Mouse (Mus musculus) liver, postnatal 0 days (tissue): ENCODE measurements around the gene R3hdm2.

Experiments
- CTCF ChIP-seq: sonication (generic); IDR thresholded peaks from 2 replicates; pipeline ENCODE4 v1.5.1; 2016; ENCODE audit warnings: antibody characterized with exemption, low read depth
- EP300 ChIP-seq: IDR thresholded peaks from 2 replicates; pipeline ENCODE4 v1.6.1; 2016; ENCODE audit warnings: antibody characterized with exemption, low read depth, mild to moderate bottlenecking

DNA sequence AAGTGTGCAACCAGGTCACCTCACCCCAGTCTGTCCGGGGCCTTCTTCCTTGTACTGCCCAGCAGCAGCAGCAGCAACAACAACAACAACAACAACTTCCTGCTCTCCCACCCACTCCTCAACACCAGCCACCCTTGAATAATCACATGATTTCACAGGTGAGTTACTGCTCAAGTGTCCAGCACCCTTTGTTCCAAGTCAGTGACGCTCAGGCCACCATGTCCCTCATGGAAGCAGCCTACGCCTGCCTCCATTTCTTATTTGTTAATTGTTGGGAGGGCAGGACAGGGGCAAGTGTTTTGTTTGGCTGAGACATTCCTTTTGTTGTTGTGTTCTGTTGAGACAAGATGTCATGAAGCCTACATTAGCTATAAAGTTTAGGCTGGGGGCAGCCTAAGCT is 96.4 kb downstream of the R3hdm2 start:
- no peak for TF ChIP-seq CTCF
- no peak for TF ChIP-seq EP300
